Mouse (Mus musculus): Measurements from ENCODE around the gene Ppa2.

GRCm38 (mm10) chr3:133357977-133358376 is 48.1 kb downstream of the Ppa2 start:
- TF ChIP-seq CTCF (IDR thresholded peaks at IDR 0.05; ENCODE audit: extremely low read depth, insufficient read length, insufficient replicate concordance, low read depth, low read length) (no peak), POLR2A (IDR thresholded peaks at IDR 0.05; ENCODE audit: low read depth, low read length) (no peak)

Data from small intestine, adult 2 months (tissue).